Mouse (Mus musculus): Measurements from ENCODE around the gene Gtf3c6. TPM values are rescaled to one million over a fixed set of nuclear protein-coding genes. Genes with fewer than 3 reads are reported as not detected.
"Not testable (repeated sequence)": the region's sequence is repeated elsewhere in the genome, so short reads cannot be mapped to it uniquely, and the experiment has no call there.

Gtf3c6 gene
- 72.2 and 78.3 TPM in 2 replicates for polyA plus RNA-seq (2015; fragmentation: Nextera tagmentation; extraction: Ambion mirVana)

- under 1% methylated on average over 43 of the region's 43 CpGs for WGBS
- peak; percentile 83 for ATAC-seq
- Histone ChIP-seq H3K36me3 (ENCODE audit: control insufficient read depth, insufficient read depth, low read length) (peaks cover 8% of the 10 kb centered on the region), H3K27me3 (replicated peaks; ENCODE audit: control insufficient read depth, insufficient read depth, low read length) (no peaks in the 10 kb centered on the region), H3K27ac (ENCODE audit: low read length) (peak within 1 kb of the TSS; percentile 97), H3K4me3 (ENCODE audit: low read length) (peak within 1 kb of the TSS; percentile 93), H3K4me2 (ENCODE audit: low read depth, low read length) (peak within 1 kb of the TSS; percentile 86), H3K9me3 (ENCODE audit: control insufficient read depth, low read length) (no peaks in the 10 kb centered on the region), H3K9ac (ENCODE audit: low read depth, low read length) (peak within 1 kb of the TSS; percentile 90), H3K4me1 (ENCODE audit: control insufficient read depth, insufficient read depth, low read length) (peaks cover 10% of the 10 kb centered on the region)
Measured at GRCm38 (mm10) chr10:40257414-40258255, at the start of gene Gtf3c6. TSS of gene Gtf3c6 (minus strand) at chr10:40258108.

- WGBS: 93% methylated on average over 1 of the region's 1 CpGs
- Histone ChIP-seq H3K9me3 (ENCODE audit: control insufficient read depth, low read length) (peaks cover 3% of the 10 kb centered on the region; the same call in 1 of the 2 replicates), H3K27ac (ENCODE audit: low read length) (no peak overlapping the region), H3K36me3 (ENCODE audit: control insufficient read depth, insufficient read depth, low read length) (no peaks in the 10 kb centered on the region), H3K4me2 (ENCODE audit: low read depth, low read length) (no peak overlapping the region), H3K27me3 (replicated peaks; ENCODE audit: control insufficient read depth, insufficient read depth, low read length) (no peaks in the 10 kb centered on the region), H3K4me1 (ENCODE audit: control insufficient read depth, insufficient read depth, low read length) (no peaks in the 10 kb centered on the region), H3K9ac (ENCODE audit: low read depth, low read length) (no peak overlapping the region), H3K4me3 (ENCODE audit: low read length) (no peak overlapping the region)
- ATAC-seq: no peak
Measured at GRCm38 (mm10) chr10:40305989-40306388, 48.1 kb upstream of the Gtf3c6 start.

- peak within 1 kb of the TSS; percentile 96 for H3K4me3 ChIP-seq (ENCODE audit: low read length)
- no peaks in the 10 kb centered on the region for H3K27me3 ChIP-seq (replicated peaks; ENCODE audit: control insufficient read depth, insufficient read depth, low read length)
- peaks cover 3% of the 10 kb centered on the region; the same call in 1 of the 2 replicates for H3K9me3 ChIP-seq (ENCODE audit: control insufficient read depth, low read length)
- WGBS: under 1% methylated on average over 55 of the region's 55 CpGs
- H3K36me3 ChIP-seq (ENCODE audit: control insufficient read depth, insufficient read depth, low read length): no peaks in the 10 kb centered on the region
- peak within 1 kb of the TSS; percentile 83 for H3K4me2 ChIP-seq (ENCODE audit: low read depth, low read length)
- H3K4me1 ChIP-seq (ENCODE audit: control insufficient read depth, insufficient read depth, low read length): peaks cover 11% of the 10 kb centered on the region
- peak within 1 kb of the TSS; percentile 99 for H3K27ac ChIP-seq (ENCODE audit: low read length)
- ATAC-seq: peak; percentile 93
- peak within 1 kb of the TSS; percentile 94 for H3K9ac ChIP-seq (ENCODE audit: low read depth, low read length)
Measured at GRCm38 (mm10) chr10:40302140-40302985, 44.5 kb upstream of the Gtf3c6 start, which contains the start of gene Amd1. TSS of gene Amd1 (minus strand) at chr10:40302186.

- not testable (repeated sequence) for H3K27me3 ChIP-seq (replicated peaks; ENCODE audit: control insufficient read depth, insufficient read depth, low read length); H3K36me3 ChIP-seq (ENCODE audit: control insufficient read depth, insufficient read depth, low read length); H3K9me3 ChIP-seq (ENCODE audit: control insufficient read depth, low read length)
- H3K4me2 ChIP-seq (ENCODE audit: low read depth, low read length): peak overlapping the region; percentile 57
- peak overlapping the region; percentile 96 for H3K4me3 ChIP-seq (ENCODE audit: low read length)
- ATAC-seq: peak; percentile 55
- H3K4me1 ChIP-seq (ENCODE audit: control insufficient read depth, insufficient read depth, low read length): peaks cover 14% of the 10 kb centered on the region
- H3K27ac ChIP-seq (ENCODE audit: low read length): peak overlapping the region; percentile 93
- under 1% methylated on average over 63 of the region's 91 CpGs for WGBS
- peak overlapping the region; percentile 94 for H3K9ac ChIP-seq (ENCODE audit: low read depth, low read length)
Measured at GRCm38 (mm10) chr10:40301181-40302075, 43.5 kb upstream of the Gtf3c6 start.

GRCm38 (mm10) chr10:40300648-40301171 lies 42.8 kb upstream of the Gtf3c6 start:
- peak; percentile 84 for ATAC-seq
- peak overlapping the region; percentile 96 for H3K4me3 ChIP-seq (ENCODE audit: low read length)
- no peaks in the 10 kb centered on the region for H3K36me3 ChIP-seq (ENCODE audit: control insufficient read depth, insufficient read depth, low read length)
- H3K4me2 ChIP-seq (ENCODE audit: low read depth, low read length): peak overlapping the region; percentile 57
- H3K9me3 ChIP-seq (ENCODE audit: control insufficient read depth, low read length): no peaks in the 10 kb centered on the region
- WGBS: under 1% methylated on average over 36 of the region's 36 CpGs
- peak overlapping the region; percentile 94 for H3K9ac ChIP-seq (ENCODE audit: low read depth, low read length)
- H3K27ac ChIP-seq (ENCODE audit: low read length): peak overlapping the region; percentile 93
- H3K27me3 ChIP-seq (replicated peaks; ENCODE audit: control insufficient read depth, insufficient read depth, low read length): no peaks in the 10 kb centered on the region
- peaks cover 14% of the 10 kb centered on the region for H3K4me1 ChIP-seq (ENCODE audit: control insufficient read depth, insufficient read depth, low read length)

GRCm38 (mm10) chr10:40292640-40293039 lies 34.7 kb upstream of the Gtf3c6 start:
- no peaks in the 10 kb centered on the region for H3K9me3 ChIP-seq (ENCODE audit: control insufficient read depth, low read length)

GRCm38 (mm10) chr10:40286767-40287166 lies 28.9 kb upstream of the Gtf3c6 start:
- H3K27ac ChIP-seq (ENCODE audit: low read length): no peak overlapping the region
- 83% methylated on average over 1 of the region's 1 CpGs for WGBS

More at GRCm38 (mm10) chr10:40292640-40293039, 34.7 kb upstream of the Gtf3c6 start:
- Histone ChIP-seq H3K4me1 (ENCODE audit: control insufficient read depth, insufficient read depth, low read length) (peaks cover 6% of the 10 kb centered on the region), H3K27me3 (replicated peaks; ENCODE audit: control insufficient read depth, insufficient read depth, low read length) (no peaks in the 10 kb centered on the region), H3K9ac (ENCODE audit: low read depth, low read length) (no peak overlapping the region), H3K4me3 (ENCODE audit: low read length) (no peak overlapping the region), H3K27ac (ENCODE audit: low read length) (no peak overlapping the region), H3K36me3 (ENCODE audit: control insufficient read depth, insufficient read depth, low read length) (no peaks in the 10 kb centered on the region), H3K4me2 (ENCODE audit: low read depth, low read length) (no peak overlapping the region)
- ATAC-seq: no peak
- 90% methylated on average over 6 of the region's 6 CpGs for WGBS

GRCm38 (mm10) chr10:40285571-40285970 lies 27.7 kb upstream of the Gtf3c6 start:
- Histone ChIP-seq H3K36me3 (ENCODE audit: control insufficient read depth, insufficient read depth, low read length) (peaks cover 8% of the 10 kb centered on the region; the same call in 1 of the 2 replicates), H3K9me3 (ENCODE audit: control insufficient read depth, low read length) (no peaks in the 10 kb centered on the region), H3K27me3 (replicated peaks; ENCODE audit: control insufficient read depth, insufficient read depth, low read length) (no peaks in the 10 kb centered on the region), H3K4me3 (ENCODE audit: low read length) (no peak overlapping the region), H3K4me2 (ENCODE audit: low read depth, low read length) (no peak overlapping the region), H3K4me1 (ENCODE audit: control insufficient read depth, insufficient read depth, low read length) (no peaks in the 10 kb centered on the region), H3K9ac (ENCODE audit: low read depth, low read length) (no peak overlapping the region), H3K27ac (ENCODE audit: low read length) (no peak overlapping the region)
- WGBS: 84% methylated on average over 1 of the region's 1 CpGs
- ATAC-seq: no peak

More at GRCm38 (mm10) chr10:40286767-40287166, 28.9 kb upstream of the Gtf3c6 start:
- no peaks in the 10 kb centered on the region for H3K4me1 ChIP-seq (ENCODE audit: control insufficient read depth, insufficient read depth, low read length)
- no peak for ATAC-seq
- H3K27me3 ChIP-seq (replicated peaks; ENCODE audit: control insufficient read depth, insufficient read depth, low read length): no peaks in the 10 kb centered on the region
- H3K9ac ChIP-seq (ENCODE audit: low read depth, low read length): no peak overlapping the region
- peaks cover 8% of the 10 kb centered on the region; the same call in 1 of the 2 replicates for H3K36me3 ChIP-seq (ENCODE audit: control insufficient read depth, insufficient read depth, low read length)
- H3K9me3 ChIP-seq (ENCODE audit: control insufficient read depth, low read length): no peaks in the 10 kb centered on the region
- H3K4me2 ChIP-seq (ENCODE audit: low read depth, low read length): no peak overlapping the region
- H3K4me3 ChIP-seq (ENCODE audit: low read length): no peak overlapping the region
